Mouse (Mus musculus) heart, adult 2 months (tissue): Measurements from ENCODE around the gene Fads3.

Experiments
- CTCF ChIP-seq: fragments of 200-600 bp; IDR thresholded peaks from 2 replicates; pipeline ENCODE4 v1.8.1; 2022; ENCODE audit warnings: antibody characterized with exemption, mild to moderate bottlenecking, moderate library complexity
- EP300 ChIP-seq: fragments of 200-500 bp; IDR thresholded peaks from 2 replicates; pipeline ENCODE4 v1.6.1; 2011; ENCODE audit warnings: low read depth, low read length, control low read depth; ENCODE audit not compliant: insufficient read depth
- POLR2A ChIP-seq: fragments of 200-500 bp; IDR thresholded peaks from 2 replicates; pipeline ENCODE4 v1.6.1; 2011; ENCODE audit warnings: mild to moderate bottlenecking, low read depth, low read length, control low read depth; ENCODE audit not compliant: insufficient read depth

DNA sequence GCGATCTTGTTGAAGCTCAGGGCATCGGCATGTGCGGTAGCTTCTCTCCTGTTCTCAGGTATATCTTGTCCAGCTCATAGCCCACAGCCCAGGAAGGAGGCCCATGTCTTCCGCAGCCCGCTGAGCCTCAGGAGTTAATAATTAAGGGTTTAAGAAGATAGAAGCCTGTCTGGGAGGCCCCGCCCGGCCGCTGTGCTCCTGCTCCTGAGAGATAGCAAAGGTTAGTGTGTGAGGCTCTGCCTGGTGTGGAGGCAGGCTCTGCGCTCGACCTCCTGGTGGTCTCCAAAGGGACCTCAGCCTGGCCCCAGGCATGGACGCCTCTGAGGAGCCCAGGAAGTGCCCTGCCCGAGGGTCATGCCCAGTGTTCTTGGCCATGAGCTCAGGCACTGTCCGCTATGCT, 26.5 kb upstream of the Fads3 start:
- TF ChIP-seq CTCF: no peak
- TF ChIP-seq POLR2A: no peak
- TF ChIP-seq EP300: no peak
